Mouse (Mus musculus) heart, postnatal 0 days (tissue): ENCODE measurements at regions not wholly inside any gene's neighbourhood (a gene's known extent, or its start where the extent isn't known, plus 50 kb on each side); places are given as distances from the start of the nearest gene placed in this dataset.
A peak's percentile ranks its signal among the peaks of the same experiment; 100 is the strongest.
"Not testable (repeated sequence)": the region's sequence is repeated elsewhere in the genome, so short reads cannot be mapped to it uniquely, and the experiment has no call there.

ENCODE experiments used
- ATAC-seq: fragments of 200-750 bp; cut with Nextera tagmentation; 2 replicates; pipeline ENCODE4 v1.8.0; 2017; ENCODE audit warnings: low read depth, moderate number of reproducible peaks, moderate library complexity; ENCODE audit not compliant: insufficient read depth
- DNase-seq: peaks from one replicate; pipeline ENCODE4 v3.0.0-alpha.2; 2016; ENCODE audit warnings: low spot score
- H3K27ac ChIP-seq: fragments of 300-500 bp; sonication (generic); 2 replicates; pipeline ENCODE4 v1.5.1; 2014; ENCODE audit warnings: low read depth, mild to moderate bottlenecking
- H3K27me3 ChIP-seq: fragments of 300-500 bp; sonication (generic); 2 replicates; pipeline ENCODE4 v1.6.1; 2014; ENCODE audit warnings: low read length, mixed read lengths; ENCODE audit not compliant: control insufficient read depth, insufficient read depth
- H3K36me3 ChIP-seq: fragments of 300-500 bp; sonication (generic); replicated peaks from 2 replicates; pipeline ENCODE4 v1.6.1; 2014; ENCODE audit warnings: low read length, mixed read lengths; ENCODE audit not compliant: control insufficient read depth, insufficient read depth
- H3K4me1 ChIP-seq: fragments of 300-500 bp; sonication (generic); 2 replicates; pipeline ENCODE4 v1.6.1; 2014; ENCODE audit warnings: antibody characterized with exemption; ENCODE audit not compliant: control insufficient read depth, insufficient read depth
- H3K4me2 ChIP-seq: fragments of 300-500 bp; sonication (generic); 2 replicates; pipeline ENCODE4 v1.6.1; 2014; ENCODE audit warnings: low read depth, mild to moderate bottlenecking, low read length, moderate library complexity
- H3K4me3 ChIP-seq: fragments of 300-500 bp; sonication (generic); 2 replicates; pipeline ENCODE4 v1.5.1; 2014; ENCODE audit warnings: low read depth, low read length
- H3K9ac ChIP-seq: fragments of 300-500 bp; sonication (generic); replicated peaks from 2 replicates; pipeline ENCODE4 v1.6.1; 2014; ENCODE audit warnings: low read depth, low read length, mixed read lengths
- H3K9me3 ChIP-seq: fragments of 300-500 bp; sonication (generic); replicated peaks from 2 replicates; pipeline ENCODE4 v1.6.1; 2016; ENCODE audit warnings: low read length; ENCODE audit not compliant: control insufficient read depth
- CTCF ChIP-seq: IDR thresholded peaks from 2 replicates; pipeline ENCODE4 v1.5.1; 2016; ENCODE audit warnings: antibody characterized with exemption, control low read depth, low read depth
- EP300 ChIP-seq: IDR thresholded peaks from 2 replicates; pipeline ENCODE4 v1.6.1; 2016; ENCODE audit warnings: antibody characterized with exemption, low read depth
- WGBS: fragments of 180-500 bp; shearing (Covaris S2); extraction: QIAGEN DNeasy Blood & Tissue Kit; methylation state at CpG from one replicate; pipeline ENCODE4 v1.1.7; 2014; 5-methylcytosine and 5-hydroxymethylcytosine counted together

GRCm38 (mm10) chr5:129270051-129270472 is 173.5 kb downstream of the Adgrd1 start:
- H3K4me2 ChIP-seq = no peak overlapping the region
- no peak for ATAC-seq
- H3K9me3 ChIP-seq = no peaks in the 10 kb centered on the region
- H3K4me3 ChIP-seq = no peak overlapping the region
- H3K9ac ChIP-seq = no peak overlapping the region
- DNase-seq = no peak
- no peaks in the 10 kb centered on the region for H3K36me3 ChIP-seq
- H3K4me1 ChIP-seq = no peaks in the 10 kb centered on the region
- no peak for TF ChIP-seq CTCF
- TF ChIP-seq EP300 = no peak
- 0 out of 2 replicates have a peak, but pooled peaks cover 6% of the 10 kb centered on the region for H3K27me3 ChIP-seq
- 19% methylated on average over 5 of the region's 5 CpGs for WGBS
- no peak overlapping the region for H3K27ac ChIP-seq

GRCm38 (mm10) chr5:129281406-129281805 is 184.9 kb downstream of the Adgrd1 start:
- WGBS = 29% methylated on average over 2 of the region's 2 CpGs
- no peak overlapping the region for H3K4me2 ChIP-seq
- no peak for ATAC-seq

GRCm38 (mm10) chr5:129282133-129282532 is 185.6 kb downstream of the Adgrd1 start:
- Histone ChIP-seq H3K4me1 (no peaks in the 10 kb centered on the region), H3K4me2 (no peak overlapping the region), H3K36me3 (no peaks in the 10 kb centered on the region), H3K9me3 (no peaks in the 10 kb centered on the region), H3K4me3 (no peak overlapping the region), H3K27me3 (peaks cover 6% of the 10 kb centered on the region; the same call in 1 of the 2 replicates), H3K9ac (no peak overlapping the region), H3K27ac (no peak overlapping the region)
- ATAC-seq (no peak), DNase-seq (no peak)
- TF ChIP-seq EP300 (no peak), CTCF (no peak)
- 7% methylated on average over 8 of the region's 8 CpGs for WGBS

More at GRCm38 (mm10) chr5:129281406-129281805, 184.9 kb downstream of the Adgrd1 start:
- H3K36me3 ChIP-seq = no peaks in the 10 kb centered on the region
- H3K9ac ChIP-seq = no peak overlapping the region
- DNase-seq = no peak
- TF ChIP-seq EP300 (no peak), CTCF (no peak)
- H3K27me3 ChIP-seq = peaks cover 6% of the 10 kb centered on the region; the same call in 1 of the 2 replicates
- H3K4me3 ChIP-seq = no peak overlapping the region
- no peaks in the 10 kb centered on the region for H3K9me3 ChIP-seq
- no peak overlapping the region for H3K27ac ChIP-seq
- H3K4me1 ChIP-seq = no peaks in the 10 kb centered on the region

GRCm38 (mm10) chr5:129282826-129283225 is 186.3 kb downstream of the Adgrd1 start:
- Histone ChIP-seq H3K36me3 (no peaks in the 10 kb centered on the region), H3K9ac (no peak overlapping the region), H3K27me3 (peaks cover 6% of the 10 kb centered on the region; the same call in 1 of the 2 replicates), H3K27ac (no peak overlapping the region), H3K4me1 (no peaks in the 10 kb centered on the region), H3K4me2 (no peak overlapping the region), H3K4me3 (no peak overlapping the region), H3K9me3 (no peaks in the 10 kb centered on the region)
- DNase-seq (no peak), ATAC-seq (no peak)
- TF ChIP-seq EP300 = no peak
- TF ChIP-seq CTCF = no peak
- WGBS = 10% methylated on average over 5 of the region's 5 CpGs

GRCm38 (mm10) chr5:129287481-129287880 is 190.9 kb downstream of the Adgrd1 start:
- Histone ChIP-seq H3K9ac (no peak overlapping the region), H3K4me1 (no peaks in the 10 kb centered on the region), H3K27me3 (peaks cover 6% of the 10 kb centered on the region; the same call in 1 of the 2 replicates), H3K4me3 (no peak overlapping the region), H3K9me3 (no peaks in the 10 kb centered on the region), H3K27ac (no peak overlapping the region), H3K4me2 (no peak overlapping the region), H3K36me3 (no peaks in the 10 kb centered on the region)
- TF ChIP-seq CTCF (no peak), EP300 (no peak)
- ATAC-seq = peak; percentile 41; the same call in 1 of the 2 replicates
- WGBS = 9% methylated on average over 8 of the region's 8 CpGs
- peak; percentile 49 for DNase-seq

- not testable (repeated sequence) for H3K9ac ChIP-seq, H3K4me3 ChIP-seq, ATAC-seq, H3K9me3 ChIP-seq, DNase-seq, H3K27me3 ChIP-seq, H3K4me2 ChIP-seq, H3K4me1 ChIP-seq, H3K36me3 ChIP-seq
- H3K27ac ChIP-seq = peak overlapping the region; percentile 53
- 50% methylated on average over 10 of the region's 10 CpGs for WGBS
Measured at GRCm38 (mm10) chr5:129292821-129293220, 196.3 kb downstream of the Adgrd1 start.

GRCm38 (mm10) chr5:129294861-129295542 is 198.5 kb downstream of the Adgrd1 start:
- H3K9me3 ChIP-seq, H3K4me3 ChIP-seq, H3K36me3 ChIP-seq, ATAC-seq, H3K4me2 ChIP-seq, H3K4me1 ChIP-seq, DNase-seq, H3K27ac ChIP-seq, H3K9ac ChIP-seq, H3K27me3 ChIP-seq: not testable (repeated sequence)
- WGBS = 38% methylated on average over 8 of the region's 8 CpGs
